Mouse (Mus musculus): ENCODE measurements around the gene Map2k2. TPM values are rescaled to one million over a fixed set of nuclear protein-coding genes. Genes with fewer than 3 reads are reported as not detected.

The Map2k2 gene
- 160 TPM for polyA plus RNA-seq (2017; shearing (Covaris generic))

GRCm38 (mm10) chr10:81105565-81106112 lies at the start of gene Map2k2:
Gene Map2k2 (plus strand): TSS chr10:81105915.

GRCm38 (mm10) chr10:81059603-81060543 lies 45.8 kb upstream of the Map2k2 start, which contains the start of gene Sgta:
Gene Sgta (minus strand): TSS chr10:81060181.

GRCm38 (mm10) chr10:81069836-81070235 lies 35.9 kb upstream of the Map2k2 start, which contains the start of gene Thop1:
Gene Thop1 (plus strand): TSS chr10:81070035.

GRCm38 (mm10) chr10:81134966-81135681 lies 29.4 kb downstream of the Map2k2 start, which contains the start of gene Zbtb7a:
Gene Zbtb7a (plus strand): TSS chr10:81135220.

GRCm38 (mm10) chr10:81167200-81168086 lies 61.7 kb downstream of the Map2k2 start, which contains the start of gene Pias4:
Gene Pias4 (minus strand): TSS chr10:81167923.

GRCm38 (mm10) chr10:81176466-81177271 lies 71.0 kb downstream of the Map2k2 start, which contains the start of gene Eef2:
Gene Eef2 (plus strand): TSS chr10:81176631.

GRCm38 (mm10) chr10:81182336-81183333 lies 76.9 kb downstream of the Map2k2 start, which contains the start of gene Dapk3:
Gene Dapk3 (plus strand): TSS chr10:81183005.

Other genes with a start within 250 kb of the Map2k2 start
- gene Tmprss9, start 234.1 kb upstream of the Map2k2 start, polyA plus RNA-seq (2017; shearing (Covaris generic)), result not detected
- 150 TPM for gene Timm13, start 204.9 kb upstream of the Map2k2 start, polyA plus RNA-seq (2017; shearing (Covaris generic))
- gene Lmnb2, start 187.7 kb upstream of the Map2k2 start, polyA plus RNA-seq (2017; shearing (Covaris generic)), result 14.8 TPM
- 43.3 TPM for gene Gadd45b, start 175.8 kb upstream of the Map2k2 start, polyA plus RNA-seq (2017; shearing (Covaris generic))
- gene Gng7, start 91.0 kb upstream of the Map2k2 start, polyA plus RNA-seq (2017; shearing (Covaris generic)), result not detected
- not detected for gene Diras1, start 80.3 kb upstream of the Map2k2 start, polyA plus RNA-seq (2017; shearing (Covaris generic))
- 14.7 TPM for gene Slc39a3, start 68.5 kb upstream of the Map2k2 start, polyA plus RNA-seq (2017; shearing (Covaris generic))
- gene Sgta, start 45.7 kb upstream of the Map2k2 start, polyA plus RNA-seq (2017; shearing (Covaris generic)), result 68.7 TPM
- 6.5 TPM for gene Thop1, start 35.9 kb upstream of the Map2k2 start, polyA plus RNA-seq (2017; shearing (Covaris generic))
- not detected for gene Creb3l3, start 7.0 kb upstream of the Map2k2 start, polyA plus RNA-seq (2017; shearing (Covaris generic))
- 68.2 TPM for gene Zbtb7a, start 29.3 kb downstream of the Map2k2 start, polyA plus RNA-seq (2017; shearing (Covaris generic))
- gene Pias4, start 62.0 kb downstream of the Map2k2 start, polyA plus RNA-seq (2017; shearing (Covaris generic)), result 41.3 TPM
- 1,105 TPM for gene Eef2, start 70.7 kb downstream of the Map2k2 start, polyA plus RNA-seq (2017; shearing (Covaris generic))
- 83.9 TPM for gene Dapk3, start 77.1 kb downstream of the Map2k2 start, polyA plus RNA-seq (2017; shearing (Covaris generic))
- gene 4930442H23Rik, start 77.9 kb downstream of the Map2k2 start, polyA plus RNA-seq (2017; shearing (Covaris generic)), result 0.39 TPM
- not detected for gene Nmrk2, start 96.1 kb downstream of the Map2k2 start, polyA plus RNA-seq (2017; shearing (Covaris generic))
- 0.21 TPM for gene Atcay, start 124.9 kb downstream of the Map2k2 start, polyA plus RNA-seq (2017; shearing (Covaris generic))
- 4.1 TPM for gene Zfr2, start 127.2 kb downstream of the Map2k2 start, polyA plus RNA-seq (2017; shearing (Covaris generic))
- 35.8 TPM for gene Matk, start 147.0 kb downstream of the Map2k2 start, polyA plus RNA-seq (2017; shearing (Covaris generic))
- gene Mrpl54, start 161.0 kb downstream of the Map2k2 start, polyA plus RNA-seq (2017; shearing (Covaris generic)), result 119 TPM
- 42.8 TPM for gene Apba3, start 161.0 kb downstream of the Map2k2 start, polyA plus RNA-seq (2017; shearing (Covaris generic))
- gene Tjp3, start 185.7 kb downstream of the Map2k2 start, polyA plus RNA-seq (2017; shearing (Covaris generic)), result 11.2 TPM
- 105 TPM for gene Pip5k1c, start 187.0 kb downstream of the Map2k2 start, polyA plus RNA-seq (2017; shearing (Covaris generic))
- 70.7 TPM for gene Cactin, start 215.2 kb downstream of the Map2k2 start, polyA plus RNA-seq (2017; shearing (Covaris generic))
- 43.5 TPM for gene Tbxa2r, start 222.8 kb downstream of the Map2k2 start, polyA plus RNA-seq (2017; shearing (Covaris generic))
- gene Gipc3, start 237.4 kb downstream of the Map2k2 start, polyA plus RNA-seq (2017; shearing (Covaris generic)), result not detected
- 26.7 TPM for gene Hmg20b, start 244.6 kb downstream of the Map2k2 start, polyA plus RNA-seq (2017; shearing (Covaris generic))

Measured in naive thymus-derived CD4-positive, alpha-beta T cell, adult 5 months (primary cell).